Mouse (Mus musculus): Measurements from ENCODE around the gene Palm2. TPM values are rescaled to one million over a fixed set of nuclear protein-coding genes. Genes with fewer than 3 reads are reported as not detected.

Gene Palm2
- polyA plus RNA-seq, 1 experiment: 0.05 TPM

- no peaks in the 10 kb centered on the region for H3K4me1 ChIP-seq (ENCODE audit: control insufficient read depth, insufficient read depth, low read length)
- 88% methylated on average over 9 of the region's 9 CpGs for WGBS
- no peak for DNase-seq
- no peak overlapping the region for H3K27ac ChIP-seq (ENCODE audit: insufficient read depth, low read depth, low read length)
- no peaks in the 10 kb centered on the region; the same call in 1 of the 2 replicates for H3K27me3 ChIP-seq (replicated peaks; ENCODE audit: control insufficient read depth, insufficient read depth, low read length)
- no peak overlapping the region for H3K4me3 ChIP-seq (ENCODE audit: insufficient read depth, low read depth, low read length)
- H3K36me3 ChIP-seq (ENCODE audit: control insufficient read depth, insufficient read depth, low read length): no peaks in the 10 kb centered on the region
- no peak for TF ChIP-seq POLR2A (IDR thresholded peaks at IDR 0.05; ENCODE audit: low read depth, low read length)
- no peak for TF ChIP-seq CTCF (conservative IDR thresholded peaks at IDR 0.05; ENCODE audit: insufficient read depth, insufficient read length, low read depth, low read length)
Observed at GRCm38 (mm10) chr4:57638941-57639340, 204.9 kb downstream of the Palm2 start.

- no peak for TF ChIP-seq CTCF (conservative IDR thresholded peaks at IDR 0.05; ENCODE audit: insufficient read depth, insufficient read length, low read depth, low read length)
- no peak for TF ChIP-seq POLR2A (IDR thresholded peaks at IDR 0.05; ENCODE audit: low read depth, low read length)
- WGBS: 22% methylated on average over 7 of the region's 7 CpGs
- no peak for DNase-seq
- Histone ChIP-seq H3K4me3 (ENCODE audit: insufficient read depth, low read depth, low read length) (no peak overlapping the region), H3K36me3 (ENCODE audit: control insufficient read depth, insufficient read depth, low read length) (no peaks in the 10 kb centered on the region), H3K27me3 (replicated peaks; ENCODE audit: control insufficient read depth, insufficient read depth, low read length) (no peaks in the 10 kb centered on the region; the same call in 1 of the 2 replicates), H3K27ac (ENCODE audit: insufficient read depth, low read depth, low read length) (no peak overlapping the region), H3K4me1 (ENCODE audit: control insufficient read depth, insufficient read depth, low read length) (no peaks in the 10 kb centered on the region)
Observed at GRCm38 (mm10) chr4:57640222-57640621, 206.2 kb downstream of the Palm2 start.

GRCm38 (mm10) chr4:57640971-57641370, 206.9 kb downstream of the Palm2 start:
- TF ChIP-seq POLR2A (IDR thresholded peaks at IDR 0.05; ENCODE audit: low read depth, low read length): no peak
- WGBS: 88% methylated on average over 3 of the region's 3 CpGs
- Histone ChIP-seq H3K27me3 (replicated peaks; ENCODE audit: control insufficient read depth, insufficient read depth, low read length) (no peaks in the 10 kb centered on the region; the same call in 1 of the 2 replicates), H3K4me3 (ENCODE audit: insufficient read depth, low read depth, low read length) (no peak overlapping the region), H3K36me3 (ENCODE audit: control insufficient read depth, insufficient read depth, low read length) (no peaks in the 10 kb centered on the region), H3K4me1 (ENCODE audit: control insufficient read depth, insufficient read depth, low read length) (no peaks in the 10 kb centered on the region), H3K27ac (ENCODE audit: insufficient read depth, low read depth, low read length) (no peak overlapping the region)
- no peak for DNase-seq

GRCm38 (mm10) chr4:57650994-57651393, 216.9 kb downstream of the Palm2 start:
- Histone ChIP-seq H3K4me3 (ENCODE audit: insufficient read depth, low read depth, low read length) (no peak overlapping the region), H3K4me1 (ENCODE audit: control insufficient read depth, insufficient read depth, low read length) (no peaks in the 10 kb centered on the region), H3K36me3 (ENCODE audit: control insufficient read depth, insufficient read depth, low read length) (no peaks in the 10 kb centered on the region), H3K27ac (ENCODE audit: insufficient read depth, low read depth, low read length) (no peak overlapping the region), H3K27me3 (replicated peaks; ENCODE audit: control insufficient read depth, insufficient read depth, low read length) (no peaks in the 10 kb centered on the region)
- 75% methylated on average over 1 of the region's 1 CpGs for WGBS
- DNase-seq: no peak
- TF ChIP-seq POLR2A (IDR thresholded peaks at IDR 0.05; ENCODE audit: low read depth, low read length): no peak
- no peak for TF ChIP-seq CTCF (conservative IDR thresholded peaks at IDR 0.05; ENCODE audit: insufficient read depth, insufficient read length, low read depth, low read length)

- 88% methylated on average over 8 of the region's 8 CpGs for WGBS
- TF ChIP-seq CTCF (conservative IDR thresholded peaks at IDR 0.05; ENCODE audit: insufficient read depth, insufficient read length, low read depth, low read length) (no peak), POLR2A (IDR thresholded peaks at IDR 0.05; ENCODE audit: low read depth, low read length) (no peak)
- H3K4me1 ChIP-seq (ENCODE audit: control insufficient read depth, insufficient read depth, low read length): no peaks in the 10 kb centered on the region
- no peak overlapping the region for H3K4me3 ChIP-seq (ENCODE audit: insufficient read depth, low read depth, low read length)
- no peaks in the 10 kb centered on the region for H3K27me3 ChIP-seq (replicated peaks; ENCODE audit: control insufficient read depth, insufficient read depth, low read length)
- DNase-seq: no peak
- no peaks in the 10 kb centered on the region for H3K36me3 ChIP-seq (ENCODE audit: control insufficient read depth, insufficient read depth, low read length)
- H3K27ac ChIP-seq (ENCODE audit: insufficient read depth, low read depth, low read length): no peak overlapping the region
Observed at GRCm38 (mm10) chr4:57651547-57651946, 217.5 kb downstream of the Palm2 start.

- H3K4me3 ChIP-seq (ENCODE audit: insufficient read depth, low read depth, low read length): no peak overlapping the region
- H3K4me1 ChIP-seq (ENCODE audit: control insufficient read depth, insufficient read depth, low read length): no peaks in the 10 kb centered on the region
- no peak for DNase-seq
- no peaks in the 10 kb centered on the region for H3K36me3 ChIP-seq (ENCODE audit: control insufficient read depth, insufficient read depth, low read length)
- WGBS: 64% methylated on average over 5 of the region's 5 CpGs
- TF ChIP-seq POLR2A (IDR thresholded peaks at IDR 0.05; ENCODE audit: low read depth, low read length): no peak
- TF ChIP-seq CTCF (conservative IDR thresholded peaks at IDR 0.05; ENCODE audit: insufficient read depth, insufficient read length, low read depth, low read length): no peak
- H3K27ac ChIP-seq (ENCODE audit: insufficient read depth, low read depth, low read length): no peak overlapping the region
- H3K27me3 ChIP-seq (replicated peaks; ENCODE audit: control insufficient read depth, insufficient read depth, low read length): no peaks in the 10 kb centered on the region
Observed at GRCm38 (mm10) chr4:57652185-57652904, 218.3 kb downstream of the Palm2 start.

- TF ChIP-seq CTCF (conservative IDR thresholded peaks at IDR 0.05; ENCODE audit: insufficient read depth, insufficient read length, low read depth, low read length) (no peak), POLR2A (IDR thresholded peaks at IDR 0.05; ENCODE audit: low read depth, low read length) (no peak)
Observed at GRCm38 (mm10) chr4:57655966-57656365, 221.9 kb downstream of the Palm2 start.

More at GRCm38 (mm10) chr4:57655966-57656365, 221.9 kb downstream of the Palm2 start:
- Histone ChIP-seq H3K27ac (ENCODE audit: insufficient read depth, low read depth, low read length) (no peak overlapping the region), H3K27me3 (replicated peaks; ENCODE audit: control insufficient read depth, insufficient read depth, low read length) (no peaks in the 10 kb centered on the region), H3K4me3 (ENCODE audit: insufficient read depth, low read depth, low read length) (no peak overlapping the region), H3K4me1 (ENCODE audit: control insufficient read depth, insufficient read depth, low read length) (no peaks in the 10 kb centered on the region), H3K36me3 (ENCODE audit: control insufficient read depth, insufficient read depth, low read length) (no peaks in the 10 kb centered on the region)
- 58% methylated on average over 1 of the region's 1 CpGs for WGBS
- no peak for DNase-seq
